Mouse (Mus musculus): Measurements from ENCODE around the gene Epor. TPM values are rescaled to one million over a fixed set of nuclear protein-coding genes. Genes with fewer than 3 reads are reported as not detected.
A peak's percentile ranks its signal among the peaks of the same experiment; 100 is the strongest.

Epor gene
- total and polyA plus RNA-seq, 3 experiments, result 192 to 440 TPM; not detected in 1

DNA sequence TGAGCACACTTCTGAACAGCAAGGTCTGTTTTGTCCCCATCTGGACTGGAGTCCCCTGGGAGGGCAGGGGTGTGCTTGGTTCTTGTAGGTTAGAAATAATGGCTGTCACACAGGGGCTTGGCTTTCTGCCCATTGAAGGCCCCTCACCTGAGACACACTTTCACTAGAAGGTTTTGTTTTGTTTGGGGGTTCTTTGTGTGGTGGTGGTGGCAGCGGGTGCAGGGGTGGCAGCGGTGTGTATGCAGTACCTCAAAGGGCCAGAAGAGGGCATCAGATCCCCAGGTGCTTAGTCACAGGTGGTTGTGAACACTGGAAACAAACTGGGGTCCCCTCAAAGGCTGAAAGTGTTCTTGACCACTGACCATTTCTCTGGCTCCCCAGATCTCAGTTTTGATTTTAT, 14.7 kb upstream of the Epor start:
- DNase-seq (ENCODE audit: low read depth, low spot score), result peak; percentile 82

DNA sequence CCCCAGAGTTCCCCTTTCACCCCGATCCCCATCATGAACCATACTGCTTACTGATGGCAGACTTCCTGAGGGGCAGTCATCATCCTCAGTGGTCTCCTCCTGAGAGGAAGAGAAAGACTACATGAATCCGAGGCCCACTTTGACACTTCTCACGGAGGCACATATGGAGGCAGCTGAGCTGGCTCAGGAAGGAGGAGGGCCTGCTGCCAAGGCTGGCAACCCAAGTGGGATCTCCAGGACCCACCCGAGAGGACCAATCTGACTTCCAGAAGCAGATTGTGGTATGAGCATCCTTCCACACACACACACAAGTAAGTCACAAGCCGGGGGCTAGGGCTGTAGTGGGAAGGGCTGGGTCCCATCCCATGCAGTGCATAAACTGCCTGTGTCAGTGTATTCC, 14.0 kb upstream of the Epor start:
- H3K27me3 ChIP-seq (ENCODE audit: control insufficient read depth in 1 of 2, insufficient read depth in 2 of 2, low read length in 2 of 2), result peaks cover 8 to 9% of the 10 kb centered on the region in 2 experiments; a peak in 3 of 4 replicates
- no peak for DNase-seq (ENCODE audit: low read depth, low spot score)

More for the DNA sequence above, 14.7 kb upstream of the Epor start:
- TF ChIP-seq ZNF384 (IDR thresholded peaks at IDR 0.05; ENCODE audit: low read depth, low read length) (peak; percentile 57; the same call in 1 of the 2 replicates), MAZ (IDR thresholded peaks at IDR 0.05; ENCODE audit: low read depth, low read length) (0 out of 2 replicates have a peak, but pooled peaks have one; percentile 27), CHD2 (IDR thresholded peaks at IDR 0.05; ENCODE audit: low read length) (no peak), ZC3H11A (IDR thresholded peaks at IDR 0.05; ENCODE audit: low read depth, low read length) (peak; percentile 97), RAD21 (IDR thresholded peaks at IDR 0.05; ENCODE audit: low read depth, low read length) (peak; percentile 96), JUND (IDR thresholded peaks at IDR 0.05; ENCODE audit: low read depth, low read length) (0 out of 2 replicates have a peak, but pooled peaks have one; percentile 11), MYC (IDR thresholded peaks at IDR 0.05; ENCODE audit: low read depth, low read length) (0 out of 2 replicates have a peak, but pooled peaks have one; percentile 56), BHLHE40 (IDR thresholded peaks at IDR 0.05; ENCODE audit: borderline replicate concordance, low read depth, low read length) (0 out of 2 replicates have a peak, but pooled peaks have one; percentile 50), SMC3 (IDR thresholded peaks at IDR 0.05; ENCODE audit: low read depth, low read length) (peak; percentile 99), TCF12 (IDR thresholded peaks at IDR 0.05; ENCODE audit: low read depth, low read length) (no peak), ELF1 (IDR thresholded peaks at IDR 0.05; ENCODE audit: low read depth, low read length) (no peak), SIN3A (IDR thresholded peaks at IDR 0.05; ENCODE audit: low read length) (peak; percentile 62; the same call in 1 of the 2 replicates), POLR2AphosphoS2 (IDR thresholded peaks at IDR 0.05; ENCODE audit: low read length) (no peak), CTCF (IDR thresholded peaks at IDR 0.05 in 2 of 3, conservative IDR thresholded peaks at IDR 0.05 in 1 of 3; ENCODE audit: control insufficient read depth in 1 of 3, insufficient read depth in 1 of 3, low read depth in 2 of 3, low read length in 3 of 3, poor library complexity in 1 of 3, severe bottlenecking in 1 of 3) (peak; percentile 98 to 100 (median 99)), EP300 (IDR thresholded peaks at IDR 0.05; ENCODE audit: low read depth in 1 of 2, low read length in 2 of 2) (peak in 1 of 2 experiments; percentile 5; a peak in 1 of 4 replicates), HCFC1 (IDR thresholded peaks at IDR 0.05; ENCODE audit: low read depth, low read length) (0 out of 2 replicates have a peak, but pooled peaks have one; percentile 48)
- no peaks in the 10 kb centered on the region for H3K4me1 ChIP-seq (ENCODE audit: control insufficient read depth in 1 of 2, insufficient read depth in 2 of 2, low read length in 2 of 2)
- peaks cover 11 to 12% of the 10 kb centered on the region in 2 experiments for H3K27me3 ChIP-seq (ENCODE audit: control insufficient read depth in 1 of 2, insufficient read depth in 2 of 2, low read length in 2 of 2)
- no peak overlapping the region for H3K4me3 ChIP-seq (ENCODE audit: control insufficient read depth in 1 of 2, insufficient read depth in 1 of 2, low read depth in 2 of 2, low read length in 2 of 2)
- H3K36me3 ChIP-seq (ENCODE audit: control insufficient read depth in 1 of 2, insufficient read depth in 2 of 2, low read length in 2 of 2), result no peaks in the 10 kb centered on the region
- no peak overlapping the region for H3K9ac ChIP-seq (ENCODE audit: control insufficient read depth, low read depth, low read length, poor library complexity, severe bottlenecking)
- H3K9me3 ChIP-seq (replicated peaks; ENCODE audit: insufficient read depth, low read length), result no peaks in the 10 kb centered on the region
- H3K27ac ChIP-seq (ENCODE audit: control insufficient read depth, low read depth, low read length), result no peak overlapping the region
- no peaks in the 10 kb centered on the region for H3K79me2 ChIP-seq (ENCODE audit: control insufficient read depth, insufficient read depth, low read length, poor library complexity)

More for the DNA sequence above, 14.0 kb upstream of the Epor start:
- Histone ChIP-seq H3K79me2 (ENCODE audit: control insufficient read depth, insufficient read depth, low read length, poor library complexity) (no peaks in the 10 kb centered on the region), H3K4me3 (ENCODE audit: control insufficient read depth in 1 of 2, insufficient read depth in 1 of 2, low read depth in 2 of 2, low read length in 2 of 2) (no peak overlapping the region), H3K9me3 (replicated peaks; ENCODE audit: insufficient read depth, low read length) (no peaks in the 10 kb centered on the region), H3K9ac (ENCODE audit: control insufficient read depth, low read depth, low read length, poor library complexity, severe bottlenecking) (no peak overlapping the region), H3K36me3 (ENCODE audit: control insufficient read depth in 1 of 2, insufficient read depth in 2 of 2, low read length in 2 of 2) (no peaks in the 10 kb centered on the region), H3K4me1 (ENCODE audit: control insufficient read depth in 1 of 2, insufficient read depth in 2 of 2, low read length in 2 of 2) (no peaks in the 10 kb centered on the region), H3K27ac (ENCODE audit: control insufficient read depth, low read depth, low read length) (no peak overlapping the region)
- TF ChIP-seq ZMIZ1 (IDR thresholded peaks at IDR 0.05; ENCODE audit: low read depth, low read length), result no peak
- TF ChIP-seq USF1 (IDR thresholded peaks at IDR 0.05; ENCODE audit: low read depth, low read length), result no peak
- TF ChIP-seq E2F4 (IDR thresholded peaks at IDR 0.05; ENCODE audit: borderline replicate concordance, low read depth, low read length), result no peak
- TF ChIP-seq USF2 (IDR thresholded peaks at IDR 0.05; ENCODE audit: borderline replicate concordance in 1 of 2, insufficient read depth in 1 of 2, low read depth in 1 of 2, low read length in 2 of 2), result no peak
- no peak for TF ChIP-seq GATA1 (IDR thresholded peaks at IDR 0.05; ENCODE audit: low read depth, low read length)
- TF ChIP-seq JUND (IDR thresholded peaks at IDR 0.05; ENCODE audit: low read depth, low read length), result no peak
- no peak for TF ChIP-seq ZC3H11A (IDR thresholded peaks at IDR 0.05; ENCODE audit: low read depth, low read length)
- no peak for TF ChIP-seq BHLHE40 (IDR thresholded peaks at IDR 0.05; ENCODE audit: borderline replicate concordance, low read depth, low read length)
- no peak for TF ChIP-seq TCF12 (IDR thresholded peaks at IDR 0.05; ENCODE audit: low read depth, low read length)
- TF ChIP-seq EP300 (IDR thresholded peaks at IDR 0.05; ENCODE audit: low read depth in 1 of 2, low read length in 2 of 2), result no peak
- no peak for TF ChIP-seq RAD21 (IDR thresholded peaks at IDR 0.05; ENCODE audit: low read depth, low read length)
- no peak for TF ChIP-seq TBP (IDR thresholded peaks at IDR 0.05; ENCODE audit: low read depth, low read length)
